Mouse (Mus musculus) olfactory bulb, adult 2 months (tissue): ENCODE results near the gene Fbxo24.

Experiments used
- CTCF ChIP-seq: fragments of 200-500 bp; IDR thresholded peaks from 2 replicates; pipeline ENCODE4 v1.5.1; 2012; ENCODE audit warnings: low read depth, mild to moderate bottlenecking, low read length, moderate library complexity; ENCODE audit not compliant: insufficient read depth
- POLR2A ChIP-seq: fragments of 200-500 bp; IDR thresholded peaks from 2 replicates; pipeline ENCODE4 v1.6.1; 2012; ENCODE audit warnings: mild to moderate bottlenecking, low read depth, low read length, moderate library complexity; ENCODE audit not compliant: insufficient read depth

DNA sequence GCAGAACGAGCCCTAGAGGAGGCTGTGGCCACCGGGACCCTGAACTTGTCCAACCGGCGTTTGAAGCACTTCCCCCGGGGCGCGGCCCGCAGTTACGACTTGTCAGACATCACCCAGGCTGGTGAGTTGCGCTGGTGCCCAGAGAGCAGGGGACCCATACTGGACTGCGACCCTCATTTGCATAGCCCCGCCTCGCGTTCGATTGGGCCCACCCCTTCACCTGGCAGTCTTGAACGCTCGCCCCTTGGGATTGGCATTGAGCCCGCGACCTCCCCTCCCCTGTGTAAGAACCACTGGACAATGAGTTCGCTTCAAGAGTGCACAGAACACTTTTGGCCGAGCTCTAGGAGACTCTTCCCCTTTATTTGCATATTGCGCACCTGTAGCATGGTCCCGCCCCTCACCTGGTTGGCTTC is 512 bp upstream of the Fbxo24 start:
- no peak for TF ChIP-seq POLR2A
- TF ChIP-seq CTCF, result no peak
